Mouse (Mus musculus) limb, embryonic 13.5 days (tissue): ENCODE results near the gene Dab1. TPM values are rescaled to one million over a fixed set of nuclear protein-coding genes. Genes with fewer than 3 reads are reported as not detected.

Experiments
- ATAC-seq: fragments of 200-750 bp; cut with Nextera tagmentation; 2 replicates; pipeline ENCODE4 v1.8.0; 2017; ENCODE audit warnings: low read depth, moderate number of reproducible peaks, moderate TSS enrichment; ENCODE audit not compliant: low FRiP score
- H3K27ac ChIP-seq: fragments of 300-500 bp; sonication (generic); 2 replicates; pipeline ENCODE4 v1.5.1; 2015; ENCODE audit warnings: inconsistent platforms, mild to moderate bottlenecking, moderate library complexity
- H3K27me3 ChIP-seq: fragments of 300-500 bp; sonication (generic); 2 replicates; pipeline ENCODE4 v1.6.1; 2015; ENCODE audit warnings: mild to moderate bottlenecking, inconsistent platforms
- H3K36me3 ChIP-seq: fragments of 300-500 bp; sonication (generic); 2 replicates; pipeline ENCODE4 v1.6.1; 2015; ENCODE audit warnings: inconsistent platforms, mild to moderate bottlenecking, moderate library complexity
- H3K4me1 ChIP-seq: fragments of 300-500 bp; sonication (generic); 2 replicates; pipeline ENCODE4 v1.6.1; 2015; ENCODE audit warnings: inconsistent platforms
- H3K4me2 ChIP-seq: fragments of 300-500 bp; sonication (generic); replicated peaks from 2 replicates; pipeline ENCODE4 v1.6.1; 2015; ENCODE audit warnings: inconsistent platforms, mild to moderate bottlenecking, moderate library complexity
- H3K4me3 ChIP-seq: fragments of 300-500 bp; sonication (generic); 2 replicates; pipeline ENCODE4 v1.5.1; 2015; ENCODE audit warnings: moderate library complexity, mild to moderate bottlenecking, inconsistent platforms
- H3K9ac ChIP-seq: fragments of 300-500 bp; sonication (generic); 2 replicates; pipeline ENCODE4 v1.6.1; 2015; ENCODE audit warnings: mild to moderate bottlenecking, inconsistent platforms
- H3K9me3 ChIP-seq: fragments of 300-500 bp; sonication (generic); 2 replicates; pipeline ENCODE4 v1.6.1; 2016; ENCODE audit warnings: inconsistent platforms
- WGBS: fragments of 180-500 bp; shearing (Covaris S2); methylation state at CpG from one replicate; pipeline ENCODE4 v1.1.7; 2015; 5-methylcytosine and 5-hydroxymethylcytosine counted together
- polyA plus RNA-seq: library from polyadenylated mRNA; unstranded; fragments of >200 nt; fragmentation: Nextera tagmentation; extraction: Ambion mirVana; gene quantifications from 2 replicates; pipeline ENCODE4 v1.2.1, GENCODE M21; 2015

Dab1 gene
- polyA plus RNA-seq, 1 experiment from 2014 or later: 24.7 TPM

GRCm38 (mm10) chr4:104186311-104186710, 567.2 kb downstream of the Dab1 start:
- H3K27ac ChIP-seq: no peak overlapping the region

GRCm38 (mm10) chr4:104198635-104199034, 579.5 kb downstream of the Dab1 start:
- peak; percentile 61; the same call in 1 of the 2 replicates for ATAC-seq
- Histone ChIP-seq H3K36me3 (no peaks in the 10 kb centered on the region), H3K4me2 (no peak overlapping the region), H3K4me1 (peaks cover 7% of the 10 kb centered on the region), H3K9me3 (no peaks in the 10 kb centered on the region), H3K27ac (no peak overlapping the region), H3K27me3 (no peaks in the 10 kb centered on the region), H3K9ac (no peak overlapping the region), H3K4me3 (no peak overlapping the region)
- WGBS: 79% methylated on average over 8 of the region's 8 CpGs

More at GRCm38 (mm10) chr4:104186311-104186710, 567.2 kb downstream of the Dab1 start:
- no peaks in the 10 kb centered on the region for H3K4me1 ChIP-seq
- no peaks in the 10 kb centered on the region for H3K36me3 ChIP-seq
- 63% methylated on average over 4 of the region's 4 CpGs for WGBS
- ATAC-seq: no peak
- no peaks in the 10 kb centered on the region for H3K27me3 ChIP-seq
- H3K4me3 ChIP-seq: no peak overlapping the region
- no peak overlapping the region for H3K9ac ChIP-seq
- H3K9me3 ChIP-seq: no peaks in the 10 kb centered on the region
- H3K4me2 ChIP-seq: no peak overlapping the region

GRCm38 (mm10) chr4:104201686-104202085, 582.5 kb downstream of the Dab1 start:
- Histone ChIP-seq H3K9me3 (no peaks in the 10 kb centered on the region), H3K9ac (no peak overlapping the region), H3K27me3 (no peaks in the 10 kb centered on the region), H3K4me2 (no peak overlapping the region), H3K27ac (no peak overlapping the region), H3K36me3 (no peaks in the 10 kb centered on the region), H3K4me3 (no peak overlapping the region), H3K4me1 (peaks cover 17% of the 10 kb centered on the region)
- WGBS: 56% methylated on average over 5 of the region's 5 CpGs
- ATAC-seq: no peak

- H3K4me2 ChIP-seq: no peak overlapping the region
- H3K27ac ChIP-seq: no peak overlapping the region
- H3K27me3 ChIP-seq: no peaks in the 10 kb centered on the region
- H3K4me1 ChIP-seq: peaks cover 11% of the 10 kb centered on the region; the same call in 1 of the 2 replicates
- no peaks in the 10 kb centered on the region for H3K9me3 ChIP-seq
- no peak overlapping the region for H3K9ac ChIP-seq
- no peaks in the 10 kb centered on the region for H3K36me3 ChIP-seq
- no peak overlapping the region for H3K4me3 ChIP-seq
- WGBS: 54% methylated on average over 6 of the region's 6 CpGs
- no peak for ATAC-seq
These were observed 584.9 kb downstream of the Dab1 start for GRCm38 (mm10) chr4:104204047-104204446.

- 70% methylated on average over 5 of the region's 5 CpGs for WGBS
These were observed 587.5 kb downstream of the Dab1 start for GRCm38 (mm10) chr4:104206639-104207038.

GRCm38 (mm10) chr4:104209081-104209480, 589.9 kb downstream of the Dab1 start:
- peaks cover 6% of the 10 kb centered on the region; the same call in 1 of the 2 replicates for H3K4me1 ChIP-seq
- no peak overlapping the region for H3K4me3 ChIP-seq
- no peak overlapping the region for H3K9ac ChIP-seq
- H3K4me2 ChIP-seq: no peak overlapping the region
- H3K27me3 ChIP-seq: no peaks in the 10 kb centered on the region
- H3K27ac ChIP-seq: no peak overlapping the region
- peaks cover 5% of the 10 kb centered on the region; the same call in 1 of the 2 replicates for H3K9me3 ChIP-seq
- 29% methylated on average over 2 of the region's 2 CpGs for WGBS
- no peak for ATAC-seq
- no peaks in the 10 kb centered on the region for H3K36me3 ChIP-seq

More at GRCm38 (mm10) chr4:104206639-104207038, 587.5 kb downstream of the Dab1 start:
- ATAC-seq: no peak
- no peak overlapping the region for H3K4me3 ChIP-seq
- H3K4me2 ChIP-seq: no peak overlapping the region
- no peaks in the 10 kb centered on the region for H3K27me3 ChIP-seq
- H3K9me3 ChIP-seq: peaks cover 5% of the 10 kb centered on the region; the same call in 1 of the 2 replicates
- H3K27ac ChIP-seq: no peak overlapping the region
- peaks cover 11% of the 10 kb centered on the region; the same call in 1 of the 2 replicates for H3K4me1 ChIP-seq
- no peak overlapping the region for H3K9ac ChIP-seq
- H3K36me3 ChIP-seq: no peaks in the 10 kb centered on the region

GRCm38 (mm10) chr4:104210796-104211195, 591.6 kb downstream of the Dab1 start:
- no peak overlapping the region for H3K4me3 ChIP-seq
- H3K9ac ChIP-seq: no peak overlapping the region
- peaks cover 5% of the 10 kb centered on the region; the same call in 1 of the 2 replicates for H3K9me3 ChIP-seq
- H3K4me1 ChIP-seq: no peaks in the 10 kb centered on the region
- no peak overlapping the region for H3K4me2 ChIP-seq
- WGBS: 88% methylated on average over 1 of the region's 1 CpGs
- no peak overlapping the region for H3K27ac ChIP-seq
- no peak for ATAC-seq
- no peaks in the 10 kb centered on the region for H3K36me3 ChIP-seq
- H3K27me3 ChIP-seq: no peaks in the 10 kb centered on the region

- no peaks in the 10 kb centered on the region for H3K27me3 ChIP-seq
- no peak overlapping the region for H3K4me3 ChIP-seq
- H3K36me3 ChIP-seq: no peaks in the 10 kb centered on the region
- no peak overlapping the region for H3K9ac ChIP-seq
- H3K9me3 ChIP-seq: peaks cover 5% of the 10 kb centered on the region; the same call in 1 of the 2 replicates
- H3K4me1 ChIP-seq: no peaks in the 10 kb centered on the region
- no peak overlapping the region for H3K27ac ChIP-seq
- ATAC-seq: no peak
- H3K4me2 ChIP-seq: no peak overlapping the region
- 71% methylated on average over 9 of the region's 9 CpGs for WGBS
These were observed 592.6 kb downstream of the Dab1 start for GRCm38 (mm10) chr4:104211531-104212455.

- Histone ChIP-seq H3K27ac (no peak overlapping the region), H3K36me3 (no peaks in the 10 kb centered on the region), H3K4me3 (no peak overlapping the region), H3K9me3 (peaks cover 1% of the 10 kb centered on the region; the same call in 1 of the 2 replicates), H3K9ac (no peak overlapping the region), H3K27me3 (no peaks in the 10 kb centered on the region), H3K4me2 (no peak overlapping the region), H3K4me1 (no peaks in the 10 kb centered on the region)
- WGBS: 42% methylated on average over 7 of the region's 7 CpGs
- no peak for ATAC-seq
These were observed 595.6 kb downstream of the Dab1 start for GRCm38 (mm10) chr4:104214724-104215123.

GRCm38 (mm10) chr4:104217336-104217735, 598.2 kb downstream of the Dab1 start:
- H3K4me2 ChIP-seq: no peak overlapping the region

GRCm38 (mm10) chr4:104218765-104219164, 599.6 kb downstream of the Dab1 start:
- H3K4me2 ChIP-seq: no peak overlapping the region
- H3K36me3 ChIP-seq: no peaks in the 10 kb centered on the region
- no peaks in the 10 kb centered on the region for H3K27me3 ChIP-seq
- WGBS: 68% methylated on average over 6 of the region's 6 CpGs
- no peaks in the 10 kb centered on the region for H3K9me3 ChIP-seq
- H3K27ac ChIP-seq: no peak overlapping the region
- H3K4me3 ChIP-seq: no peak overlapping the region
- H3K4me1 ChIP-seq: no peaks in the 10 kb centered on the region
- H3K9ac ChIP-seq: no peak overlapping the region
- no peak for ATAC-seq

More at GRCm38 (mm10) chr4:104217336-104217735, 598.2 kb downstream of the Dab1 start:
- Histone ChIP-seq H3K9me3 (no peaks in the 10 kb centered on the region), H3K9ac (no peak overlapping the region), H3K27me3 (no peaks in the 10 kb centered on the region), H3K27ac (no peak overlapping the region), H3K4me1 (no peaks in the 10 kb centered on the region), H3K4me3 (no peak overlapping the region), H3K36me3 (no peaks in the 10 kb centered on the region)
- ATAC-seq: no peak
- 42% methylated on average over 4 of the region's 4 CpGs for WGBS

GRCm38 (mm10) chr4:104220099-104220498, 600.9 kb downstream of the Dab1 start:
- no peaks in the 10 kb centered on the region for H3K4me1 ChIP-seq
- ATAC-seq: no peak
- WGBS: 23% methylated on average over 3 of the region's 3 CpGs
- no peaks in the 10 kb centered on the region for H3K9me3 ChIP-seq
- no peak overlapping the region for H3K4me2 ChIP-seq
- no peak overlapping the region for H3K27ac ChIP-seq
- no peak overlapping the region for H3K9ac ChIP-seq
- H3K4me3 ChIP-seq: no peak overlapping the region
- no peaks in the 10 kb centered on the region for H3K36me3 ChIP-seq
- no peaks in the 10 kb centered on the region for H3K27me3 ChIP-seq
